31 mouse cellular contexts compared by ENCODE assay signal in genomic region chr16:26444843-26445242, GRCm38 (mm10). TPM values are rescaled to one million over a fixed set of nuclear protein-coding genes. Genes with fewer than 3 reads are reported as not detected.
DNase-seq lines count a peak whose midpoint lies in the region; ATAC-seq and TF ChIP-seq lines count a peak whose summit lies in the region.
"Had no signal": no experiment of that assay in that cellular context is flagged by ENCODE, and none has a peak within 500 bp of the region (broad histone marks: within the 10 kb centered on the region; RNA-seq: fewer than 3 reads in every experiment).

No protein-coding gene starts in this region.

- H3K27ac ChIP-seq in lung, postnatal 0 days (ENCODE audit: low read length): no peak overlapping the region
- H3K27ac ChIP-seq in heart, embryonic 10.5 days: no peak overlapping the region
- H3K27ac ChIP-seq: embryonic facial prominence, embryonic 10.5 days; embryonic facial prominence, embryonic 13.5 days; forebrain, embryonic 12.5 days; forebrain, embryonic 15.5 days; heart, embryonic 15.5 days; hindbrain, embryonic 10.5 days; hindbrain, embryonic 13.5 days; intestine, embryonic 15.5 days had no signal

- H3K4me1 ChIP-seq in lung, postnatal 0 days (ENCODE audit: insufficient read depth, low read depth, low read length): no peaks in the 10 kb centered on the region
- H3K4me1 ChIP-seq in heart, embryonic 10.5 days: no peaks in the 10 kb centered on the region
- H3K4me1 ChIP-seq: embryonic facial prominence, embryonic 10.5 days; embryonic facial prominence, embryonic 13.5 days; forebrain, embryonic 12.5 days; forebrain, embryonic 15.5 days; heart, embryonic 15.5 days; hindbrain, embryonic 10.5 days; hindbrain, embryonic 13.5 days; intestine, embryonic 15.5 days had no signal

- peak; percentile 57; the same call in 1 of the 2 replicates for ATAC-seq in lung, postnatal 0 days
- ATAC-seq: CD4-positive, CD25-positive, alpha-beta regulatory T cell, adult 4 months; forebrain, embryonic 15.5 days; hindbrain, embryonic 16.5 days; intestine, embryonic 15.5 days had no signal

- TF ChIP-seq EP300 in lung, postnatal 0 days (IDR thresholded peaks at IDR 0.05): peak; percentile 56

- H3K4me3 ChIP-seq in lung, postnatal 0 days (ENCODE audit: low read depth, low read length): no peak overlapping the region
- no peak overlapping the region for H3K4me3 ChIP-seq in heart, embryonic 10.5 days
- H3K4me3 ChIP-seq: embryonic facial prominence, embryonic 10.5 days; embryonic facial prominence, embryonic 13.5 days; erythroblast, embryonic 14.5 days; forebrain, embryonic 12.5 days; forebrain, embryonic 15.5 days; heart, embryonic 12.5 days; heart, embryonic 15.5 days; hindbrain, embryonic 10.5 days; hindbrain, embryonic 13.5 days; intestine, embryonic 15.5 days had no signal

- no peak overlapping the region for H3K9ac ChIP-seq in lung, postnatal 0 days (replicated peaks; ENCODE audit: low read depth)
- H3K9ac ChIP-seq: embryonic facial prominence, embryonic 13.5 days; forebrain, embryonic 12.5 days; forebrain, embryonic 15.5 days; heart, embryonic 12.5 days; heart, embryonic 15.5 days; hindbrain, embryonic 13.5 days; intestine, embryonic 15.5 days had no signal

- no peak overlapping the region for H3K4me2 ChIP-seq in lung, postnatal 0 days (replicated peaks; ENCODE audit: low read depth, low read length)
- H3K4me2 ChIP-seq: embryonic facial prominence, embryonic 13.5 days; forebrain, embryonic 12.5 days; forebrain, embryonic 15.5 days; heart, embryonic 12.5 days; heart, embryonic 15.5 days; hindbrain, embryonic 13.5 days; intestine, embryonic 15.5 days had no signal

- H3K9me3 ChIP-seq in lung, postnatal 0 days (ENCODE audit: low read length): no peaks in the 10 kb centered on the region
- H3K9me3 ChIP-seq in heart, embryonic 10.5 days: no peaks in the 10 kb centered on the region
- H3K9me3 ChIP-seq: embryonic facial prominence, embryonic 10.5 days; embryonic facial prominence, embryonic 13.5 days; forebrain, embryonic 12.5 days; forebrain, embryonic 15.5 days; heart, embryonic 12.5 days; heart, embryonic 15.5 days; hindbrain, embryonic 10.5 days; hindbrain, embryonic 13.5 days; intestine, embryonic 15.5 days had no signal

- H3K36me3 ChIP-seq in lung, postnatal 0 days (ENCODE audit: insufficient read depth, low read length): no peaks in the 10 kb centered on the region
- H3K36me3 ChIP-seq in heart, embryonic 10.5 days: no peaks in the 10 kb centered on the region
- H3K36me3 ChIP-seq: embryonic facial prominence, embryonic 10.5 days; embryonic facial prominence, embryonic 13.5 days; forebrain, embryonic 12.5 days; forebrain, embryonic 15.5 days; heart, embryonic 12.5 days; heart, embryonic 15.5 days; hindbrain, embryonic 10.5 days; hindbrain, embryonic 13.5 days; intestine, embryonic 15.5 days had no signal

- DNase-seq in lung, postnatal 0 days (ENCODE audit: low spot score): peak; percentile 16
- no peak for DNase-seq in lung, postnatal 14 days
- DNase-seq in 3T3-L1 (ENCODE audit: low read depth, low spot score) (peak; percentile 73), NIH3T3 (ENCODE audit: low read depth) (peak; percentile 5)
- DNase-seq in frontal cortex, postnatal 10 days (ENCODE audit: low spot score in 2 of 2): no peak
- DNase-seq in heart, embryonic 10.5 days (ENCODE audit: low spot score): no peak
- DNase-seq: adrenal gland, adult 8-10 months; adrenal gland, postnatal 25 days; cerebellum, adult 11-12 months; cerebellum, adult 8-10 months; cerebellum, postnatal 10 days; cerebellum, postnatal 36 days; embryo, embryonic 11 days; gastrocnemius, postnatal 10 days; gastrocnemius, postnatal 36 days; heart, postnatal 36 days had no signal

- TF ChIP-seq CTCF in lung, postnatal 0 days (IDR thresholded peaks at IDR 0.05): no peak

- H3K27me3 ChIP-seq in lung, postnatal 0 days (replicated peaks; ENCODE audit: insufficient read depth, low read length): no peaks in the 10 kb centered on the region
- no peaks in the 10 kb centered on the region for H3K27me3 ChIP-seq in heart, embryonic 10.5 days (ENCODE audit: insufficient read depth, poor library complexity, severe bottlenecking)
- H3K27me3 ChIP-seq: embryonic facial prominence, embryonic 13.5 days; forebrain, embryonic 12.5 days; forebrain, embryonic 15.5 days; heart, embryonic 12.5 days; heart, embryonic 15.5 days; hindbrain, embryonic 13.5 days; intestine, embryonic 15.5 days had no signal

RNA-seq across cellular contexts. Expression of gene Cldn16, which starts 18.1 kb away (rescaled TPM):
- not detected in 2 replicates for polyA plus RNA-seq in lung, postnatal 0 days (2015; fragmentation: Nextera tagmentation; extraction: Ambion mirVana)
- not detected in 2 replicates for polyA plus RNA-seq in heart, embryonic 10.5 days (2016; fragmentation: Nextera tagmentation; extraction: Ambion mirVana)
- polyA plus RNA-seq: brain, embryonic 14.5 days; C2C12; CD4-positive, CD25-positive, alpha-beta regulatory T cell, adult 4 months; cortical plate, adult 2 months; embryonic facial prominence, embryonic 10.5 days; embryonic facial prominence, embryonic 13.5 days; erythroblast, embryonic 14.5 days; forebrain, embryonic 12.5 days; forebrain, embryonic 15.5 days; heart, embryonic 12.5 days; heart, embryonic 15.5 days; hindbrain, embryonic 10.5 days; hindbrain, embryonic 13.5 days; hindbrain, embryonic 16.5 days; intestine, embryonic 15.5 days had no signal

Comparison
In these comparisons a context has a peak if more than half of its experiments do, and no peak if none do; other contexts are left out.
1. DNase-seq: peak in lung, postnatal 0 days (single experiment), 3T3-L1 (single experiment) and NIH3T3 (single experiment); none in lung, postnatal 14 days (single experiment), frontal cortex, postnatal 10 days (0 of 2) and heart, embryonic 10.5 days (single experiment).